Mouse (Mus musculus): ENCODE data around the gene Ooep.

DNA sequence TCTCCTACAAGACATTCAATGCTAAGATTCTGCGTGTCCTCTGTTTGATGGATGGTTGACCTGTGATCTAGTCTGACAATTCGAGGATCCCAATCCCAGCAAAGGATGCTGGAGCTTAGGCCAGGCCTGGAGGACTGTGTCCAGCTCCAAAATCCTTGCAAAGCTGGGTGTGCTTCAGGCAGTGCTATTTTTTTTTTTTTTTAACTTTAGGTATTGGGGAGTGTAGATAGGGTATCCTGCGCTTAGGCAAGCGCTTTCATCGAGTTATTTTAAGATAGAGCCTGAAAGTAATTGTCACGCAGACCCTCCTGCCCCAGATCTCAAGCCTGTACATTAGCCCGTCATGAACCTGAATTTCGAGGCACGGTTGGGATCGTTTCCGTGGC, 16.7 kb upstream of the Ooep start:
- no peak for TF ChIP-seq CTCF (IDR thresholded peaks at IDR 0.05; ENCODE audit: low read depth)
- TF ChIP-seq EP300 (optimal IDR thresholded peaks at IDR 0.05), result no peak
